Mouse (Mus musculus) midbrain, postnatal 0 days (tissue): ENCODE results near the gene Ubfd1. TPM values are rescaled to one million over a fixed set of nuclear protein-coding genes. Genes with fewer than 3 reads are reported as not detected.
A peak's percentile ranks its signal among the peaks of the same experiment; 100 is the strongest.
"Not testable (repeated sequence)": the region's sequence is repeated elsewhere in the genome, so short reads cannot be mapped to it uniquely, and the experiment has no call there.

Experiments used
- ATAC-seq: fragments of 200-750 bp; cut with Nextera tagmentation; 2 replicates; pipeline ENCODE4 v1.8.0; 2017; ENCODE audit warnings: moderate number of reproducible peaks, mild to moderate bottlenecking, moderate TSS enrichment, moderate library complexity; ENCODE audit not compliant: low FRiP score
- DNase-seq: peaks from one replicate; pipeline ENCODE4 v3.0.0-alpha.2; 2015; ENCODE audit warnings: low spot score
- H3K27ac ChIP-seq: fragments of 300-500 bp; sonication (generic); 2 replicates; pipeline ENCODE4 v1.5.1; 2014; ENCODE audit warnings: low read depth, mild to moderate bottlenecking, low read length, mixed read lengths
- H3K27me3 ChIP-seq: fragments of 300-500 bp; sonication (generic); 2 replicates; pipeline ENCODE4 v1.6.1; 2014; ENCODE audit warnings: low read length, control low read depth, mixed read lengths; ENCODE audit not compliant: insufficient read depth
- H3K36me3 ChIP-seq: fragments of 300-500 bp; sonication (generic); 2 replicates; pipeline ENCODE4 v1.6.1; 2014; ENCODE audit warnings: low read length, control low read depth, mixed read lengths; ENCODE audit not compliant: insufficient read depth
- H3K4me1 ChIP-seq: fragments of 300-500 bp; sonication (generic); 2 replicates; pipeline ENCODE4 v1.6.1; 2014; ENCODE audit warnings: mild to moderate bottlenecking, control low read depth, antibody characterized with exemption, low read length, mixed read lengths; ENCODE audit not compliant: insufficient read depth
- H3K4me2 ChIP-seq: fragments of 300-500 bp; sonication (generic); 2 replicates; pipeline ENCODE4 v1.6.1; 2014; ENCODE audit warnings: low read depth, mild to moderate bottlenecking, low read length, mixed read lengths; ENCODE audit not compliant: poor library complexity, severe bottlenecking
- H3K4me3 ChIP-seq: fragments of 300-500 bp; sonication (generic); 2 replicates; pipeline ENCODE4 v1.5.1; 2014; ENCODE audit warnings: low read depth, mild to moderate bottlenecking, low read length, moderate library complexity
- H3K9ac ChIP-seq: fragments of 300-500 bp; sonication (generic); replicated peaks from 2 replicates; pipeline ENCODE4 v1.6.1; 2014; ENCODE audit warnings: mild to moderate bottlenecking, low read length, moderate library complexity, mixed read lengths; ENCODE audit not compliant: poor library complexity, severe bottlenecking
- H3K9me3 ChIP-seq: fragments of 300-500 bp; sonication (generic); 2 replicates; pipeline ENCODE4 v1.6.1; 2016; ENCODE audit warnings: low read length, control low read depth
- CTCF ChIP-seq: IDR thresholded peaks from 2 replicates; pipeline ENCODE4 v1.5.1; 2016; ENCODE audit warnings: antibody characterized with exemption, mild to moderate bottlenecking
- WGBS: fragments of 180-500 bp; shearing (Covaris S2); extraction: QIAGEN DNeasy Blood & Tissue Kit; methylation state at CpG from one replicate; pipeline ENCODE4 v1.1.7; 2014; 5-methylcytosine and 5-hydroxymethylcytosine counted together
- polyA plus RNA-seq: library from polyadenylated mRNA; unstranded; fragments of >200 nt; fragmentation: Nextera tagmentation; extraction: Ambion mirVana; gene quantifications from 2 replicates; pipeline ENCODE4 v1.2.1, GENCODE M21; 2015
- total RNA-seq: library from RNA; depleted of rRNA; stranded (reverse); fragments of >200 nt; gene quantifications from 2 replicates; pipeline ENCODE4 v1.2.3, GENCODE M21; 2014

Ubfd1 gene
- total and polyA plus RNA-seq, 2 experiments from 2014 or later, result 69.0 to 124 TPM

DNA sequence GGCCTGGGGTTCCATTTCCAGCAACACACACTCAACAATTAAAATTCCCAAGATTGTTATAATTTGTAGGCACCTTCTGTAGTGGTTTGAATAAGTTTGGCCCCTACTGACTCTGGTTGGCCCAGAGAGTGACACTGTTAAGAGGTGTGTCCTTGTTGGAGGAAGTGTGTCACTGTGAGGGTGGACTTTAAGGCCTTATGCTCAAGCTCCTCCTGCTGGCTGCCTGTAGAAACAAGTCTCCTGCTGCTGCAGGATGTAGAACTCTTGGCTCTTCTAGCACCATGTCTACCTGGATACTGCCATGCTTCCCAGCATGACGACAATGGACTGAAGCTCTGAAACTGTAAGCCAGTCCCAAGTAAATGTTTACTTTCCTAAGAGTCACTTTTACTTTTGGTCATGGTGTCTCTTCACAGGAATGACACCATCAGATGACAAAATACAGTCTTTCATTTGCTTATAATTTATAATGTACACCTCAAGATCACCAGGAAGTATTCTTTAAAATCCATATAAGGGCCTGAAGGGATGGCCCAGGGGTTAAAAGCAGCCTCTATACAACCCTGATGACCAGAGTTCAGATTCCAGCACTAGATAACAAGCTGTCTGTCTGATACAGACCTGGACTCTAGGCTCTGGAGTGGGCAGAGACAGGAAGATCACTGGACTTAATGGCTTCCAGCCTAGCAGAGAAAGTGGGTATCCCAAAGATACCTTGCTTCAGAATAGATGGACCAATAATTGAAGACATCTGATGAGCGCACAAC lies 27.8 kb downstream of the Ubfd1 start:
- WGBS, result 94% methylated on average over 2 of the region's 2 CpGs

DNA sequence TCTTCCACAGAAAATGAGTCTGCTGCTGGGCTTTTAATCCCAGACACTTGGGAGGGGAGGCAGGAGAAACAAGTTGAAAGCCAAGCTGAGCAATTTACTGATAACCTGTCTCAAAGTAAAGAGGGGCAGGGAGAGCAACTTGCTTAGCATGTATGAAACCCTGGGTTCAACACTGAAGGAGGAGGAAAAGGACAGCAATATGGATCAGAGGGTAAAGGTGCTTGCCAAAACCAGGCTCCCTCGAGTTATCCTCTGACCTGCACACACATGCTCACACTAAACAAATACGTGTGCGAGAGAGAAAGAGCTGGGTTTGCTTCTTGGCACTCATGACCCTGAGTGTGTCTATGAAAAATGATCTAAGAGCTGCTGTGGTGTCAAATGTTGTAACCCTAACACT lies 31.0 kb downstream of the Ubfd1 start:
- Histone ChIP-seq H3K27me3 (no peaks in the 10 kb centered on the region), H3K4me1 (peaks cover 5% of the 10 kb centered on the region; the same call in 1 of the 2 replicates), H3K9ac (no peak overlapping the region), H3K27ac (no peak overlapping the region), H3K9me3 (no peaks in the 10 kb centered on the region), H3K4me2 (no peak overlapping the region), H3K36me3 (peaks cover 30% of the 10 kb centered on the region), H3K4me3 (no peak overlapping the region)
- DNase-seq (no peak), ATAC-seq (no peak)
- WGBS, result 90% methylated on average over 3 of the region's 3 CpGs
- no peak for TF ChIP-seq CTCF

More for the DNA sequence above, 27.8 kb downstream of the Ubfd1 start:
- Histone ChIP-seq H3K4me2 (no peak overlapping the region), H3K27me3 (no peaks in the 10 kb centered on the region), H3K9me3 (no peaks in the 10 kb centered on the region), H3K4me1 (no peaks in the 10 kb centered on the region), H3K9ac (no peak overlapping the region), H3K36me3 (peaks cover 55% of the 10 kb centered on the region), H3K27ac (no peak overlapping the region), H3K4me3 (no peak overlapping the region)
- ATAC-seq, result no peak
- no peak for TF ChIP-seq CTCF
- no peak for DNase-seq

DNA sequence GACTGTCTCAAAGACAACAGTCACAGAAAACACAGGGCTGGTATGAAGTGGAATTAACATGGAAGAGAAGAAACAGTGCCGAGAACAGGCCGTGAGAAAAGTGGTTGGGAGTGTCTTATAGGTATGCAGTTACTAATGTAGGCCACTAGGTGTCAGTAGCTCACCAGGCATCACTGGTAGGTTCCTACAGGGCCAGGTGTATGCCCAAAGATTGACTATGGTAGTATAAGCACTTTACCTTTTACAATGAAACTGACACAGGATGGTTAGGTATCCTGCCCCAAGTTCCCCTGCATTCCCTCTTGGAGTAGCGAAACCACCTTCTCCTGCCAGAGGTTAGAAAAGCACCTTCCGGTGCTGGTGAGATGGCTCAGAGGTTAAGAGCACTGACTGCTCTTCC lies 32.2 kb downstream of the Ubfd1 start:
- Histone ChIP-seq H3K36me3 (peaks cover 27% of the 10 kb centered on the region), H3K27me3 (no peaks in the 10 kb centered on the region), H3K9ac (no peak overlapping the region), H3K9me3 (no peaks in the 10 kb centered on the region), H3K4me2 (no peak overlapping the region), H3K27ac (no peak overlapping the region), H3K4me1 (peaks cover 5% of the 10 kb centered on the region; the same call in 1 of the 2 replicates), H3K4me3 (no peak overlapping the region)
- WGBS, result 55% methylated on average over 4 of the region's 4 CpGs
- no peak for ATAC-seq
- peak; percentile 67 for DNase-seq
- TF ChIP-seq CTCF, result peak; percentile 92

DNA sequence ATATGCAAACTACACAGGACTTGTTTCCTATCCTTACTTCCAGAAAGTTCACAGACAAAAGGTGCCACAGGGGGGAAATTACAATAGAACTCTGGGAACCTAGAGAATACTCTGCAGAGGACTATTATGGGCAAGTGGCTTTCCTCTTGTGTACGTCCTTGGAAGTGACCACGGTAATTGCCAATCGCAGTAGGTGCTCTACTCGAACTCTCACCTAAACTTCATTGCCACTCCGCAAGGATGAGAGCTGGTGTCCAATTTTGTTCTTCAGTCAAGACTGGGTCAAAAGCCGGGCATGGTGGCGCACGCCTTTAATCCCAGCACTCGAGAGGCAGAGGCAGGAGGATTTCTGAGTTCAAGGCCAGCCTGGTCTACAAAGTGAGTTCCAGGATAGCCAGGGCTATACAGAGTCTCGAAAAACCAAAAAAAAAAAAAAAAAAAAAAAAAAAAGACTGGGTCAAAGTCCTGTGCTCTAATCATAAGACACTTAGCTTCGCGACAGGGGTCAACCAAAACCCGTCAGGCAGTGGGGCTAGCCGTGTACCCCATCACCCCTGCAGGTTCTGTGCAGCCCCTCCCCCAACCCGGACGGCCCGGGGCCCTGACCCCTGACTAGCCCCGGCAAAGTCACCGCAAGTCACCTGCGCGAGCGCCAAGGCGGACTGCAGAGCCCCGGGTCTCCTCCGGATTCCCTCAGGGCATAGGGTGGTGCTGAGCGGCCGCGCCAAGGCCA lies 34.2 kb downstream of the Ubfd1 start:
- H3K27ac ChIP-seq, result peak overlapping the region; percentile 59; the same call in 1 of the 2 replicates
- H3K4me2 ChIP-seq, result peak overlapping the region; percentile 62
- DNase-seq, H3K4me1 ChIP-seq, H3K27me3 ChIP-seq, H3K9me3 ChIP-seq, H3K36me3 ChIP-seq: not testable (repeated sequence)
- 10% methylated on average over 24 of the region's 28 CpGs for WGBS
- H3K9ac ChIP-seq, result peak overlapping the region; percentile 81
- ATAC-seq, result peak; percentile 70
- peak overlapping the region; percentile 64 for H3K4me3 ChIP-seq

DNA sequence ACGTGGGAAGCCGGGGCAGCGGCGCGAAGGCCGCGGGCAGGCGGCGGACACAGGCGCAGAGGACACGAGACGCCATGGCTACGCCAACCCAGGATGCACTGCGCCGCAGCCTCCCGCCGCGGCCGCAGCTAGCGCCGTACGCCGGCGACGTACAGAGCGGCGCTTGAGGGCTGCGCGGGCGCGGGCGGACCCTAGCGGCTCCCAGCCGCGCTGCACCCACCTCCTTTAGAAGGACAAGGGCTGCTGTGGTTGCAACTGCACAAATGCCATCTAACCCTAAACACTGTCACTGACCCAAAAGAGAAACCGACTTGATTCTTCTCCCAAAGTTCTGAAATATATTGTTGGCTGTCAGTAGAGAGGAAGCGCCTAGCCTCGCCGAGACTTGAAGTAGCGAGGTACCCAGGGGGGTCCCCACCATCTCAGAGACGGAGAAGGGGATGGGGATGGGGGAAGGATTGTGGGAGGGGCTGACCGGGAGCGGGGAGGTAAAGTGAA lies 34.8 kb downstream of the Ubfd1 start, which contains the start of gene Ndufab1:
TSS of gene Ndufab1 (minus strand) at position 140 of the 498 bp plus-strand sequence.
- Histone ChIP-seq H3K4me3 (peak within 1 kb of the TSS; percentile 64), H3K27ac (peak within 1 kb of the TSS; percentile 59; the same call in 1 of the 2 replicates), H3K36me3 (peaks cover 7% of the 10 kb centered on the region; the same call in 1 of the 2 replicates), H3K9ac (peak within 1 kb of the TSS; percentile 81), H3K27me3 (no peaks in the 10 kb centered on the region), H3K9me3 (no peaks in the 10 kb centered on the region), H3K4me2 (peak within 1 kb of the TSS; percentile 63), H3K4me1 (peaks cover 5% of the 10 kb centered on the region; the same call in 1 of the 2 replicates)
- DNase-seq, result peak; percentile 95
- 1% methylated on average over 34 of the region's 43 CpGs for WGBS
- peak; percentile 98 for ATAC-seq
- peak; percentile 79 for TF ChIP-seq CTCF
